Mouse (Mus musculus) thymus, adult 2 months (tissue): Measurements from ENCODE around the gene Gsg1. TPM values are rescaled to one million over a fixed set of nuclear protein-coding genes. Genes with fewer than 3 reads are reported as not detected.

ENCODE experiments used
- DNase-seq: peaks from one replicate; pipeline ENCODE4 v3.0.0; 2021
- H3K27ac ChIP-seq: fragments of 200-500 bp; 2 replicates; pipeline ENCODE4 v1.5.1; 2012; ENCODE audit warnings: low read length, control low read depth; ENCODE audit not compliant: control insufficient read depth, insufficient read depth
- H3K27me3 ChIP-seq: fragments of 200-500 bp; 2 replicates; pipeline ENCODE4 v1.6.1; 2012; ENCODE audit warnings: mild to moderate bottlenecking, low read length, moderate library complexity, mixed read lengths; ENCODE audit not compliant: control insufficient read depth, insufficient read depth
- H3K36me3 ChIP-seq: fragments of 200-500 bp; 2 replicates; pipeline ENCODE4 v1.6.1; 2012; ENCODE audit warnings: mild to moderate bottlenecking, low read length, moderate library complexity; ENCODE audit not compliant: control insufficient read depth, insufficient read depth
- H3K4me1 ChIP-seq: fragments of 200-500 bp; replicated peaks from 2 replicates; pipeline ENCODE4 v1.6.1; 2012; ENCODE audit warnings: low read length; ENCODE audit not compliant: control insufficient read depth, insufficient read depth
- H3K4me3 ChIP-seq: fragments of 200-500 bp; 2 replicates; pipeline ENCODE4 v1.5.1; 2012; ENCODE audit warnings: mild to moderate bottlenecking, low read length, control low read depth, moderate library complexity; ENCODE audit not compliant: control insufficient read depth, insufficient read depth
- CTCF ChIP-seq: fragments of 200-500 bp; IDR thresholded peaks from 2 replicates; pipeline ENCODE4 v1.5.1; 2012; ENCODE audit warnings: mild to moderate bottlenecking, control low read depth, low read length, moderate library complexity, borderline replicate concordance; ENCODE audit not compliant: control insufficient read depth, poor library complexity, insufficient read depth; ENCODE audit errors: extremely low read depth
- POLR2A ChIP-seq: fragments of 200-500 bp; IDR thresholded peaks from 2 replicates; pipeline ENCODE4 v1.6.1; 2012; ENCODE audit warnings: mild to moderate bottlenecking, low read length, control low read depth, moderate library complexity; ENCODE audit not compliant: control insufficient read depth, poor library complexity, insufficient read depth; ENCODE audit errors: extremely low read depth
- WGBS: fragments of 180-500 bp; shearing (Covaris S2); methylation state at CpG from one replicate; pipeline ENCODE4 v1.1.7; 2018; 5-methylcytosine and 5-hydroxymethylcytosine counted together
- polyA plus RNA-seq: library from polyadenylated mRNA; depleted of rRNA; stranded (reverse); fragments of >200 nt; gene quantifications from 2 replicates; pipeline ENCODE4 v1.2.3, GENCODE M21; 2012

Gsg1 gene
- polyA plus RNA-seq, 1 experiment, result 1.8 TPM

GRCm38 (mm10) chr6:135294150-135294549, 40.0 kb upstream of the Gsg1 start:
- Histone ChIP-seq H3K4me1 (peaks cover 5% of the 10 kb centered on the region), H3K27ac (no peak overlapping the region), H3K4me3 (no peak overlapping the region), H3K36me3 (no peaks in the 10 kb centered on the region), H3K27me3 (no peaks in the 10 kb centered on the region)
- no peak for DNase-seq
- no peak for TF ChIP-seq POLR2A
- no peak for TF ChIP-seq CTCF
- 94% methylated on average over 6 of the region's 6 CpGs for WGBS

GRCm38 (mm10) chr6:135292391-135292790, 38.2 kb upstream of the Gsg1 start:
- Histone ChIP-seq H3K4me3 (no peak overlapping the region), H3K4me1 (peaks cover 3% of the 10 kb centered on the region), H3K27me3 (no peaks in the 10 kb centered on the region), H3K27ac (no peak overlapping the region), H3K36me3 (no peaks in the 10 kb centered on the region)
- WGBS, result 85% methylated on average over 4 of the region's 4 CpGs
- DNase-seq, result no peak
- TF ChIP-seq CTCF (no peak), POLR2A (no peak)

GRCm38 (mm10) chr6:135279856-135280255, 25.7 kb upstream of the Gsg1 start:
- Histone ChIP-seq H3K27me3 (no peaks in the 10 kb centered on the region), H3K36me3 (no peaks in the 10 kb centered on the region), H3K4me3 (no peak overlapping the region), H3K4me1 (peaks cover 8% of the 10 kb centered on the region), H3K27ac (no peak overlapping the region)
- DNase-seq, result no peak
- TF ChIP-seq CTCF (no peak), POLR2A (no peak)
- WGBS, result 48% methylated on average over 10 of the region's 10 CpGs

- TF ChIP-seq POLR2A (no peak), CTCF (no peak)
- no peak for DNase-seq
- WGBS, result 94% methylated on average over 5 of the region's 5 CpGs
- Histone ChIP-seq H3K4me3 (no peak overlapping the region), H3K27ac (no peak overlapping the region), H3K4me1 (peaks cover 14% of the 10 kb centered on the region), H3K36me3 (no peaks in the 10 kb centered on the region), H3K27me3 (no peaks in the 10 kb centered on the region)
Measured at GRCm38 (mm10) chr6:135279286-135279685, 25.1 kb upstream of the Gsg1 start.

GRCm38 (mm10) chr6:135278302-135278701, 24.2 kb upstream of the Gsg1 start:
- Histone ChIP-seq H3K27me3 (no peaks in the 10 kb centered on the region), H3K4me3 (no peak overlapping the region), H3K27ac (no peak overlapping the region), H3K36me3 (no peaks in the 10 kb centered on the region), H3K4me1 (peaks cover 20% of the 10 kb centered on the region)
- TF ChIP-seq POLR2A (no peak), CTCF (no peak)
- no peak for DNase-seq
- WGBS, result 83% methylated on average over 6 of the region's 6 CpGs

- no peaks in the 10 kb centered on the region for H3K27me3 ChIP-seq
- TF ChIP-seq POLR2A (no peak), CTCF (no peak)
Measured at GRCm38 (mm10) chr6:135276474-135277295, 22.5 kb upstream of the Gsg1 start.

GRCm38 (mm10) chr6:135275231-135275630, 21.1 kb upstream of the Gsg1 start:
- Histone ChIP-seq H3K27me3 (no peaks in the 10 kb centered on the region), H3K4me1 (peaks cover 41% of the 10 kb centered on the region), H3K4me3 (no peak overlapping the region), H3K27ac (no peak overlapping the region), H3K36me3 (no peaks in the 10 kb centered on the region)
- WGBS, result 97% methylated on average over 4 of the region's 4 CpGs
- no peak for DNase-seq
- TF ChIP-seq CTCF, result no peak
- TF ChIP-seq POLR2A, result no peak

More at GRCm38 (mm10) chr6:135276474-135277295, 22.5 kb upstream of the Gsg1 start:
- Histone ChIP-seq H3K4me1 (peaks cover 32% of the 10 kb centered on the region), H3K4me3 (no peak overlapping the region), H3K27ac (no peak overlapping the region), H3K36me3 (no peaks in the 10 kb centered on the region)
- 93% methylated on average over 6 of the region's 6 CpGs for WGBS
- DNase-seq, result no peak
